Mouse (Mus musculus) megakaryocyte, embryonic 14.5 days (primary cell): ENCODE measurements around the gene Ctbs.

Experiments
- FLI1 ChIP-seq: IDR thresholded peaks from 2 replicates; pipeline ENCODE4 v1.6.1; 2012; ENCODE audit warnings: low read length, inconsistent platforms, mixed read lengths
- GATA1 ChIP-seq: IDR thresholded peaks from 3 replicates; pipeline ENCODE4 v1.6.1; 2012; ENCODE audit warnings: mixed read lengths, low read length, inconsistent platforms, borderline replicate concordance

GRCm38 (mm10) chr3:146425902-146426301 is 23.7 kb upstream of the Ctbs start:
- TF ChIP-seq FLI1 (no peak), GATA1 (no peak)
